Mouse (Mus musculus) urinary bladder, adult 2 months (tissue): ENCODE results near the gene Prpf8. TPM values are rescaled to one million over a fixed set of nuclear protein-coding genes. Genes with fewer than 3 reads are reported as not detected.
A peak's percentile ranks its signal among the peaks of the same experiment; 100 is the strongest.

Experiments used
- DNase-seq: peaks from one replicate; pipeline ENCODE4 v3.0.0; 2022; ENCODE audit warnings: low spot score
- polyA plus RNA-seq: library from polyadenylated mRNA; depleted of rRNA; stranded (reverse); fragments of >200 nt; gene quantifications from 2 replicates; pipeline ENCODE4 v1.2.3, GENCODE M21; 2012

Prpf8 gene
- polyA plus RNA-seq, 1 experiment = 75.7 TPM

- no peak for DNase-seq
Observed at GRCm38 (mm10) chr11:75459751-75460102, 26.9 kb upstream of the Prpf8 start.

- DNase-seq = no peak
Observed at GRCm38 (mm10) chr11:75460103-75460843, 26.3 kb upstream of the Prpf8 start.

- DNase-seq = peak; percentile 95
Observed at GRCm38 (mm10) chr11:75460844-75461742, 25.5 kb upstream of the Prpf8 start, which contains the start of gene Tlcd2. Gene Tlcd2, plus strand, starts transcription at chr11:75461715.

GRCm38 (mm10) chr11:75461743-75462252 is 24.8 kb upstream of the Prpf8 start:
- DNase-seq = no peak

- peak; percentile 83 for DNase-seq
Observed at GRCm38 (mm10) chr11:75462253-75462783, 24.3 kb upstream of the Prpf8 start.

- peak; percentile 80 for DNase-seq
Observed at GRCm38 (mm10) chr11:75462865-75463336, 23.7 kb upstream of the Prpf8 start.

GRCm38 (mm10) chr11:75463624-75464023 is 23.0 kb upstream of the Prpf8 start:
- DNase-seq = no peak

DNA sequence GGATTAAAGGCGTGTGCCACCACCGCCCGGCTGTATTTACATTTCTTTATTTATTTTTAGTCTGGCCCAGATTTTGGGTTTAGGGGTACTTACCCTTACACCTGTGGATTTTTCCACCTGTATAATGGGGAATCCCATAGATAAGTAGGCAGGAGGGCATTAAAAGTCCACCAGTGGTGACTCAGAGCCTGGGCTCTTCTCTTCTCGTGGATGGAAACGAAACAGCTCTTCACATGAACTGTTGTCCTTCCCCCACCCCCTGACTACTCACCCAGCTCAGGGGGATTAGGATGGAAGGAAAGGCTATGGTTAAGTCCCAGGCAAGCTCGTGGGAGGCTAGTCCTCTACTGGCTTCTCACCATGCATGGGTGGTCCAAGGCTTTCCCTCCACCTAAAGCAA is 22.2 kb upstream of the Prpf8 start:
- no peak for DNase-seq

GRCm38 (mm10) chr11:75465051-75465450 is 21.6 kb upstream of the Prpf8 start:
- no peak for DNase-seq

DNA sequence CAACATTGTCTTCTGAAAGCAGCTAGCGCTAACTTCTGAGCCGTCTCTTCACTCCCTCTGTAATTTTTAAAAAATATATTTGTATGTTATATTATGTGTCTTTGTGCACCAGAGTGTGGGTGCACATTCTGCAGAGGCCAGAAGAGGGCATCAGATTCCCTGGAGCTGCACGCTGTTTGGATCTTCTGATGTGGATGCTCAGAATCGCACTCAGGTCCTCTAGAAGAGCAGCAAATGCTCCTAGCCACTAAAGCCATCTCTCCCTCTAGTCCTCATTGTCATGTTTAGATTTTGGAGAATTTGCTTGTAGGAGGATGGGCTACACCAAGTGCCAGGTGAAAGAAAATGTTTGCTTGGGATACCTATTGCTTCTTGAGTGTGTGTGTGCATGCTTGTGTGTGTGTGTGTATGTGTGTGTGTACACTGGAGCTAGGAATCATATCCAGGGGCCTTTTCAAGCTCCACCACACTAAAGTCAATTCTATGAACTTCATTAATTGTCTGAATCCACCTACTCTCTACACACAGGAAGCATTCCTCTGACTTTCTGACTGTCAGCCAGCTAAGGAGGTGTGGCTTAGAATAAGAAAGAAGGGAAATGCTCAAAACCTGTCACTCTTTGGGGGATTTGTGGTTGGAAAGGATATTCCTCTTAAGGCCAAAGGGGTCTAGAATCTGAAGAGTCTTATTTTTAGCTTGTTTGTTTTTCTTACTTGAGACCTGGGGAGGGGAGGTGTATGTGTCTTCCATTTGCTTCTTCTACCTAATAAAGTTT is 19.7 kb upstream of the Prpf8 start:
- DNase-seq = no peak

- DNase-seq = no peak
Observed at GRCm38 (mm10) chr11:75467512-75468215, 19.0 kb upstream of the Prpf8 start.

- no peak for DNase-seq
Observed at GRCm38 (mm10) chr11:75468410-75468809, 18.2 kb upstream of the Prpf8 start.

DNA sequence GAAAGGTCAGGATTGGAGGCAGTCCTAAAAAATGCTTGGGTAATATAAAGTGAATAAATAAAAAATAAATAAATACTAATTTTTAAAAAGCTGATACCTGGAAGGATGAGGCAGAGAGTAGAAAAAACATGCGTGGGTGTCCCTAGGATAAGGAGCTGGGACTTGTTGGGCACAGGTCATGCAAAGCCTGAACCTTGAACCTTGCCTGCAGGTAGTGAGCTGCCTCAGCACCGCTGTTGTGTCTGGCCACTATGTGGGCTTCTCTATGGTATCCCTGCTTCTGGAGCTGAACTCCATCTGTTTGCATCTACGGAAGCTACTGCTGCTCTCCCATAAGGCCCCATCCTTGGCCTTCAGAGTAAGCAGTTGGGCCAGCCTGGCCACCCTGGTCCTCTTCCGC is 17.4 kb upstream of the Prpf8 start:
- DNase-seq = no peak

DNA sequence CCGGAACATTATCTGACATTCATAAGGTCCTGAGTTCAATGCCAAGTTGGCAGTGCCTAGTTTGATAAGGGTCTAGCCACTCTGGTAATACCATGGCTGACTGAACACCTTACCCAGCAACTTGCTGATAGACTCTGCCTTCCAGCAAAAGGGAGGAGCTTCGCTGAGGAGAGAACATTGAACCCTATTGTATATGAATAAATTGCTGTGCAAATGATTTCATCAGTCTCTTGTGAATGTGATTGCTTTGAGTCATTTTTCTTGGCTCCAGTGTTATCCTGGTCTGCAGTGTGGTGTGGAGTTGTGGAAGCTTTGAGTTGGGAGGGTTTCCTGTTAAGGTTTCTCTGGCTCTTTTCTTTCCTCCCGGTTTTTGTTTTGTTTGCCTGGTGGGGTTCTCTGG is 15.9 kb upstream of the Prpf8 start:
- DNase-seq = no peak

- no peak for DNase-seq
Observed at GRCm38 (mm10) chr11:75472469-75473081, 14.0 kb upstream of the Prpf8 start.

DNA sequence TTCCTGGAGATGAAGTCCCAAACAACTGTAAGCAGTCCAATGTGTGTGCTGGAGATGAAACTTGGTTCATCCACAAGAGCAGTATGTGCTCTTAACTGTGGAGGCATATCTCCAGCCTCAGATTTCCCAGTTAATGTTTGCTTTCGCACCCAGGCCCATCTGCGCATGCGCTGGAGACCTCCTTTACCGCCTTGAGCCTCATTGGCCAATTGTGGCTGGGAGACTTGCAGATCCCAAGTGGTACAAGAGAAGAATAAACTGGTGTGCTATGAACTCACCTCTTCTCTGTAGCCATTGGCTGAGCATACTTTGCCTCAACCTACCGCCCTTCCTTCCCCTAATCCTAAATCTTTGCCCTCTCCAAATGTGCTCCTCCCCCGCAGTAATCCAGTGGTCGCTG is 13.2 kb upstream of the Prpf8 start:
- DNase-seq = no peak

DNA sequence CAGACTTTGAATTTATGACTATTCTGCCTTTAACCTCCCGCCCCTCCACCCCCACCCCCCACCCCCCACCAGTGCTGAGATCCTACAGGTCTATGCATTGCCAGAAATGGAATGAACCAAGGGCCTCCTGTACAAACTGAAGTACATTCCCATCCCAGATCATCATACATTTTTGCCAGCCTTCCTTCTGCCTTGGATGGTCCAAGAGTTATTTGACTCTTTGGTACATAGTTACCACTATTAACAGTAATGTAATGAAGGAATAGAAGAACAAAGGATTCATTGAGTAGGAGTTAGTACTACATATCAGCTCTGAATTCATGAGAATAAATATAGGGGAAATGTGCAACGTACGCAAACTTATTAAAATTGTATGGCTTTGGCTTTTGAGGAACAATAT is 424 bp upstream of the Prpf8 start:
- DNase-seq = no peak

DNA sequence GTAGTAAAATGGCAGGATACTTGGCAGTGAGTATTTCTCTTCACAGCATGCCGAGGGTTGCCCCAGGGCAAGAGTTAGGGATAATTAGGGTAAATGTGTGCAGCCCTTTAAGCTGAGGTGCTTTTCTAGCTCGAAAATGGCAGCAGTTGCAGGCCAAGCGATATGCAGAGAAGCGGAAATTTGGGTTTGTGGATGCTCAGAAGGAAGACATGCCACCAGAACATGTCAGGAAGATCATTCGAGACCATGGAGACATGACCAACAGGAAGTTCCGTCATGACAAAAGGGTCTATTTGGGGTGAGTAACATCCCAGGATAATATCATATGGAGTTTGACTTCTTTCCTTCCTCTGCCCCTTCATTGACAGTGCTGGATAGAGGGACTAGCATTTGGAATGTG is 880 bp downstream of the Prpf8 start:
- DNase-seq = no peak

- DNase-seq = no peak
Observed at GRCm38 (mm10) chr11:75494296-75495049, 7.9 kb downstream of the Prpf8 start.

DNA sequence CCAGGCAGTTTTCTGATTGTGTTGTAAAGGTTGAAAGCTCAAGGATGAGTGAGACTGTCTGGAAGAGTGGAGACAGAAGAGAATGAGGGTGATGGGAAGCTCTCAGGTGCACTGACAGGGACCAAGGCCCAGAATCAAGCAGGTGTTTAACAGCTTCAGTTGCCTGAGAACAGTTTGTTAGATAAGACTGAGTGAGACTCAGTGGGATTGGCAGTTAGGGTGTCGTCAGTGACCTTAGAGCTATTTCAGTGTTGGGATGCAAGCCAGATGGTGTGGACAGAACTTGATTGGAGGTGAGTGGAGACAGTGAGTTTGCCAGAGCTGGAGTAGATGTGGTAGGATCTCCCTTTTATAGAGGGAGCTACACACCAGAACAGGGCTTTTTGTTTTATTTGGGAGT is 11.5 kb downstream of the Prpf8 start:
- no peak for DNase-seq
